12 mouse cellular contexts compared by ENCODE assay signal in genomic region chr9:63989214-63989613, GRCm38 (mm10). TPM values are rescaled to one million over a fixed set of nuclear protein-coding genes. Genes with fewer than 3 reads are reported as not detected.
A peak's percentile ranks its signal among the peaks of the same experiment; 100 is the strongest.
DNase-seq lines count a peak whose midpoint lies in the region; ATAC-seq and TF ChIP-seq lines count a peak whose summit lies in the region.
"Had no signal": no experiment of that assay in that cellular context is flagged by ENCODE, and none has a peak within 500 bp of the region (broad histone marks: within the 10 kb centered on the region; RNA-seq: fewer than 3 reads in every experiment).

No protein-coding gene starts in this region.

- no peaks in the 10 kb centered on the region for H3K27me3 ChIP-seq in embryonic facial prominence, embryonic 12.5 days
- H3K27me3 ChIP-seq in embryonic facial prominence, embryonic 10.5 days (replicated peaks; ENCODE audit: low read depth, poor library complexity, severe bottlenecking), result no peaks in the 10 kb centered on the region
- no peaks in the 10 kb centered on the region for H3K27me3 ChIP-seq in lung, embryonic 14.5 days (ENCODE audit: insufficient read depth, low read length)
- H3K27me3 ChIP-seq: limb, embryonic 12.5 days; midbrain, embryonic 12.5 days; neural tube, embryonic 15.5 days had no signal

- ATAC-seq in embryonic facial prominence, embryonic 12.5 days (ENCODE audit: insufficient number of reproducible peaks, insufficient read depth, low FRiP score, low TSS enrichment), result no peak
- no peak for ATAC-seq in lung, embryonic 14.5 days (ENCODE audit: insufficient read depth)

- H3K4me2 ChIP-seq in embryonic facial prominence, embryonic 12.5 days (replicated peaks), result no peak overlapping the region
- peak overlapping the region; percentile 4; the same call in 1 of the 2 replicates for H3K4me2 ChIP-seq in lung, embryonic 14.5 days
- H3K4me2 ChIP-seq: limb, embryonic 12.5 days; midbrain, embryonic 12.5 days; neural tube, embryonic 15.5 days had no signal

- TF ChIP-seq CTCF in lung, embryonic 14.5 days (IDR thresholded peaks at IDR 0.05; ENCODE audit: low read depth), result no peak

- H3K4me1 ChIP-seq in embryonic facial prominence, embryonic 12.5 days, result peaks cover 43% of the 10 kb centered on the region
- peaks cover 79% of the 10 kb centered on the region for H3K4me1 ChIP-seq in embryonic facial prominence, embryonic 10.5 days
- peaks cover 31% of the 10 kb centered on the region for H3K4me1 ChIP-seq in lung, embryonic 14.5 days (ENCODE audit: insufficient read depth)
- H3K4me1 ChIP-seq: midbrain, embryonic 12.5 days had no signal

- WGBS in embryonic facial prominence, embryonic 12.5 days, result 84% methylated on average over 12 of the region's 12 CpGs
- 87% methylated on average over 12 of the region's 12 CpGs for WGBS in embryonic facial prominence, embryonic 10.5 days
- WGBS in lung, embryonic 14.5 days, result 58% methylated on average over 12 of the region's 12 CpGs

- 0 out of 2 replicates have a peak overlapping the region, but pooled peaks have one; percentile 7 for H3K27ac ChIP-seq in embryonic facial prominence, embryonic 12.5 days
- no peak overlapping the region for H3K27ac ChIP-seq in embryonic facial prominence, embryonic 10.5 days (replicated peaks)
- peak overlapping the region; percentile 40; the same call in 1 of the 2 replicates for H3K27ac ChIP-seq in lung, embryonic 14.5 days (ENCODE audit: low read depth)
- H3K27ac ChIP-seq: limb, embryonic 12.5 days; midbrain, embryonic 12.5 days; neural tube, embryonic 15.5 days had no signal

- H3K4me3 ChIP-seq in embryonic facial prominence, embryonic 12.5 days, result no peak overlapping the region
- H3K4me3 ChIP-seq in embryonic facial prominence, embryonic 10.5 days, result no peak overlapping the region
- no peak overlapping the region for H3K4me3 ChIP-seq in lung, embryonic 14.5 days (ENCODE audit: low read depth, low read length)
- H3K4me3 ChIP-seq: limb, embryonic 12.5 days; midbrain, embryonic 12.5 days; neural tube, embryonic 15.5 days had no signal

- H3K9ac ChIP-seq in embryonic facial prominence, embryonic 12.5 days, result no peak overlapping the region
- H3K9ac ChIP-seq in lung, embryonic 14.5 days, result no peak overlapping the region
- H3K9ac ChIP-seq: limb, embryonic 12.5 days; midbrain, embryonic 12.5 days; neural tube, embryonic 15.5 days had no signal

- H3K36me3 ChIP-seq in embryonic facial prominence, embryonic 12.5 days, result peaks cover 32% of the 10 kb centered on the region; the same call in 1 of the 2 replicates
- H3K36me3 ChIP-seq in embryonic facial prominence, embryonic 10.5 days (replicated peaks), result peaks cover 75% of the 10 kb centered on the region
- H3K36me3 ChIP-seq in lung, embryonic 14.5 days (ENCODE audit: insufficient read depth), result peaks cover 47% of the 10 kb centered on the region
- H3K36me3 ChIP-seq: midbrain, embryonic 12.5 days; neural tube, embryonic 15.5 days had no signal

- no peak for DNase-seq in embryonic facial prominence, embryonic 10.5 days (ENCODE audit: low spot score)
- DNase-seq in lung, embryonic 14.5 days, result peak; percentile 42
- DNase-seq in lung, postnatal 14 days, result no peak
- DNase-seq in NIH3T3 (ENCODE audit: low read depth), result peak; percentile 52
- peak; percentile 38 for DNase-seq in lung, postnatal 10 days
- DNase-seq in gastrocnemius, adult 18-20 months (ENCODE audit: low spot score), result no peak
- no peak for DNase-seq in kidney, postnatal 10 days
- DNase-seq: cerebellum, adult 9-10 months had no signal

- H3K9me3 ChIP-seq in embryonic facial prominence, embryonic 12.5 days, result no peaks in the 10 kb centered on the region
- H3K9me3 ChIP-seq in embryonic facial prominence, embryonic 10.5 days, result no peaks in the 10 kb centered on the region
- no peaks in the 10 kb centered on the region for H3K9me3 ChIP-seq in lung, embryonic 14.5 days (ENCODE audit: low read depth, low read length)
- H3K9me3 ChIP-seq: limb, embryonic 12.5 days; midbrain, embryonic 12.5 days; neural tube, embryonic 15.5 days had no signal

RNA-seq across cellular contexts. Expression of gene Smad6, which starts 32.6 kb away (rescaled TPM):
- polyA plus RNA-seq in embryonic facial prominence, embryonic 12.5 days (2016; fragmentation: Nextera tagmentation; extraction: Ambion mirVana), result 25.4 and 26.0 TPM in 2 replicates
- 7.2 and 7.3 TPM in 2 replicates for polyA plus RNA-seq in embryonic facial prominence, embryonic 10.5 days (2016; fragmentation: Nextera tagmentation; extraction: Ambion mirVana)
- polyA plus RNA-seq in lung, embryonic 14.5 days (2014; fragmentation: Nextera tagmentation; extraction: Ambion mirVana), result 13.6 and 15.3 TPM in 2 replicates
- total RNA-seq in gastrocnemius, adult 18-20 months (2021), result 1 to 10 TPM; 5.1 TPM

Comparison
In these comparisons a context has a peak if more than half of its experiments do, and no peak if none do; other contexts are left out.
1. DNase-seq: peak in lung, embryonic 14.5 days (single experiment), NIH3T3 (single experiment) and lung, postnatal 10 days (single experiment); none in embryonic facial prominence, embryonic 10.5 days (single experiment), lung, postnatal 14 days (single experiment), gastrocnemius, adult 18-20 months (single experiment) and kidney, postnatal 10 days (single experiment).